ENCODE assay signal across 9 mouse cellular contexts in genomic region chr9:67759163-67759955, GRCm38 (mm10). TPM values are rescaled to one million over a fixed set of nuclear protein-coding genes. Genes with fewer than 3 reads are reported as not detected.
DNase-seq lines count a peak whose midpoint lies in the region; ATAC-seq lines count a peak whose summit lies in the region.
"Had no signal": no experiment of that assay in that cellular context is flagged by ENCODE, and none has a peak within 500 bp of the region (broad histone marks: within the 10 kb centered on the region; RNA-seq: fewer than 3 reads in every experiment).

TSS of gene C2cd4b (plus strand) at chr9:67759437.

- H3K9ac ChIP-seq in limb, embryonic 13.5 days: peak within 1 kb of the TSS; percentile 72
- peak within 1 kb of the TSS; percentile 78 for H3K9ac ChIP-seq in midbrain, embryonic 16.5 days (ENCODE audit: low read depth, low read length)

- peak within 1 kb of the TSS; percentile 65 for H3K4me3 ChIP-seq in limb, embryonic 13.5 days
- H3K4me3 ChIP-seq in midbrain, embryonic 16.5 days (ENCODE audit: low read depth, low read length): peak within 1 kb of the TSS; percentile 69

- no peaks in the 10 kb centered on the region for H3K36me3 ChIP-seq in limb, embryonic 13.5 days
- H3K36me3 ChIP-seq in midbrain, embryonic 16.5 days (ENCODE audit: control insufficient read depth, insufficient read depth, low read length): no peaks in the 10 kb centered on the region

- WGBS in limb, embryonic 13.5 days: 2% methylated on average over 49 of the region's 49 CpGs
- 2% methylated on average over 48 of the region's 49 CpGs for WGBS in midbrain, embryonic 16.5 days

- ATAC-seq in limb, embryonic 13.5 days (ENCODE audit: low FRiP score, low read depth): peak; percentile 24; the same call in 1 of the 2 replicates
- ATAC-seq in midbrain, embryonic 16.5 days: peak; percentile 36

- peaks cover 15% of the 10 kb centered on the region for H3K4me1 ChIP-seq in limb, embryonic 13.5 days
- H3K4me1 ChIP-seq in midbrain, embryonic 16.5 days (ENCODE audit: control insufficient read depth, insufficient read depth, low read length): peaks cover 14% of the 10 kb centered on the region

- peaks cover 38% of the 10 kb centered on the region for H3K27me3 ChIP-seq in limb, embryonic 13.5 days
- H3K27me3 ChIP-seq in midbrain, embryonic 16.5 days (ENCODE audit: control insufficient read depth, insufficient read depth, low read depth, low read length): peaks cover 5% of the 10 kb centered on the region
- H3K27me3 ChIP-seq: CH12.LX had no signal

- no peak within 1 kb of the TSS for H3K27ac ChIP-seq in limb, embryonic 13.5 days
- peak within 1 kb of the TSS; percentile 84 for H3K27ac ChIP-seq in midbrain, embryonic 16.5 days (ENCODE audit: low read length)

- peak within 1 kb of the TSS; percentile 97 for H3K4me2 ChIP-seq in limb, embryonic 13.5 days (replicated peaks)
- H3K4me2 ChIP-seq in midbrain, embryonic 16.5 days (ENCODE audit: low read length): peak within 1 kb of the TSS; percentile 93

- DNase-seq in left cerebral cortex, adult 18-20 months (ENCODE audit: low spot score in 2 of 2): peak; percentile 54 to 62
- DNase-seq in left cerebral cortex, adult 11 months (ENCODE audit: low spot score): no peak
- DNase-seq in embryo, embryonic 10.5 days (ENCODE audit: low spot score): peak; percentile 43
- DNase-seq in heart, adult 8-10 months (ENCODE audit: low spot score): peak; percentile 44
- peak; percentile 60 for DNase-seq in kidney, adult 18-20 months
- DNase-seq in thymus, adult 18-20 months: no peak

- H3K9me3 ChIP-seq in limb, embryonic 13.5 days: no peaks in the 10 kb centered on the region
- no peaks in the 10 kb centered on the region for H3K9me3 ChIP-seq in midbrain, embryonic 16.5 days (replicated peaks; ENCODE audit: control insufficient read depth, low read length, poor library complexity, severe bottlenecking)

RNA-seq across cellular contexts. Expression of gene C2cd4b, which starts in this region (rescaled TPM):
- 1 to 10 TPM; 2.8 to 3.2 TPM for total RNA-seq in left cerebral cortex, adult 18-20 months (2021)
- 1 to 10 TPM in 2 of 4 experiments, under 1 TPM in 2; 0.66 to 1.5 (median 1.1) TPM for total RNA-seq in heart, adult 8-10 months (2022)
- 0.15 and 0.48 TPM in 2 replicates for polyA plus RNA-seq in limb, embryonic 13.5 days (2015; fragmentation: Nextera tagmentation; extraction: Ambion mirVana)
- polyA plus RNA-seq in midbrain, embryonic 16.5 days (2015; fragmentation: Nextera tagmentation; extraction: Ambion mirVana): 0.70 and 0.78 TPM in 2 replicates
- total RNA-seq: CH12.LX had no signal

Comparison
In these comparisons a context has a peak if more than half of its experiments do, and no peak if none do; other contexts are left out.
1. DNase-seq: peak in left cerebral cortex, adult 18-20 months (2 of 2), embryo, embryonic 10.5 days (single experiment), heart, adult 8-10 months (single experiment) and kidney, adult 18-20 months (single experiment); none in left cerebral cortex, adult 11 months (single experiment) and thymus, adult 18-20 months (0 of 2).
2. Peak in ATAC-seq, H3K4me3 ChIP-seq, H3K9ac ChIP-seq and H3K4me2 ChIP-seq in limb, embryonic 13.5 days; RNA of the gene not detected or under 1 TPM.
3. Peak in ATAC-seq, H3K4me3 ChIP-seq, H3K27ac ChIP-seq, H3K9ac ChIP-seq and H3K4me2 ChIP-seq in midbrain, embryonic 16.5 days; RNA of the gene not detected or under 1 TPM.